Mouse (Mus musculus) neural tube, embryonic 13.5 days (tissue): ENCODE measurements at regions not wholly inside any gene's neighbourhood (a gene's known extent, or its start where the extent isn't known, plus 50 kb on each side); places are given as distances from the start of the nearest gene placed in this dataset.
A peak's percentile ranks its signal among the peaks of the same experiment; 100 is the strongest.

ENCODE experiments used
- ATAC-seq: fragments of 200-750 bp; cut with Nextera tagmentation; 2 replicates; pipeline ENCODE4 v1.8.0; 2017; ENCODE audit warnings: low read depth, mild to moderate bottlenecking, moderate TSS enrichment, moderate library complexity
- H3K27ac ChIP-seq: fragments of 300-500 bp; sonication (generic); replicated peaks from 2 replicates; pipeline ENCODE4 v1.5.1; 2015; ENCODE audit warnings: moderate library complexity, mild to moderate bottlenecking, inconsistent platforms
- H3K27me3 ChIP-seq: fragments of 300-500 bp; sonication (generic); 2 replicates; pipeline ENCODE4 v1.6.1; 2015; ENCODE audit warnings: mild to moderate bottlenecking, inconsistent platforms
- H3K36me3 ChIP-seq: fragments of 300-500 bp; sonication (generic); 2 replicates; pipeline ENCODE4 v1.6.1; 2015; ENCODE audit warnings: mild to moderate bottlenecking, inconsistent platforms
- H3K4me1 ChIP-seq: fragments of 300-500 bp; sonication (generic); replicated peaks from 2 replicates; pipeline ENCODE4 v1.6.1; 2015; ENCODE audit warnings: inconsistent platforms
- H3K4me2 ChIP-seq: fragments of 300-500 bp; sonication (generic); 2 replicates; pipeline ENCODE4 v1.6.1; 2015; ENCODE audit warnings: inconsistent platforms, mild to moderate bottlenecking, moderate library complexity
- H3K4me3 ChIP-seq: fragments of 300-500 bp; sonication (generic); 2 replicates; pipeline ENCODE4 v1.5.1; 2015; ENCODE audit warnings: mild to moderate bottlenecking, inconsistent platforms
- H3K9ac ChIP-seq: fragments of 300-500 bp; sonication (generic); 2 replicates; pipeline ENCODE4 v1.6.1; 2015; ENCODE audit warnings: moderate library complexity, mild to moderate bottlenecking, inconsistent platforms
- H3K9me3 ChIP-seq: fragments of 300-500 bp; sonication (generic); 2 replicates; pipeline ENCODE4 v1.6.1; 2016; ENCODE audit warnings: inconsistent platforms
- WGBS: fragments of 180-500 bp; shearing (Covaris S2); methylation state at CpG from one replicate; pipeline ENCODE4 v1.1.7; 2015; 5-methylcytosine and 5-hydroxymethylcytosine counted together

- Histone ChIP-seq H3K27ac (no peak overlapping the region), H3K4me3 (no peak overlapping the region), H3K9me3 (no peaks in the 10 kb centered on the region), H3K27me3 (no peaks in the 10 kb centered on the region), H3K4me2 (no peak overlapping the region), H3K36me3 (no peaks in the 10 kb centered on the region), H3K9ac (no peak overlapping the region), H3K4me1 (peaks cover 15% of the 10 kb centered on the region)
- no peak for ATAC-seq
- 53% methylated on average over 13 of the region's 13 CpGs for WGBS
These were observed 150.5 kb downstream of the Abhd5 start for GRCm38 (mm10) chr9:122501864-122502341.

- Histone ChIP-seq H3K4me2 (no peak overlapping the region), H3K9ac (no peak overlapping the region), H3K27ac (no peak overlapping the region), H3K36me3 (no peaks in the 10 kb centered on the region), H3K27me3 (no peaks in the 10 kb centered on the region), H3K4me1 (peaks cover 6% of the 10 kb centered on the region; the same call in 1 of the 2 replicates), H3K9me3 (no peaks in the 10 kb centered on the region), H3K4me3 (no peak overlapping the region)
- ATAC-seq: no peak
- 86% methylated on average over 5 of the region's 5 CpGs for WGBS
These were observed 170.2 kb downstream of the Abhd5 start for GRCm38 (mm10) chr9:122521569-122521968.

GRCm38 (mm10) chr9:122525621-122526055, 174.2 kb downstream of the Abhd5 start:
- Histone ChIP-seq H3K27me3 (no peaks in the 10 kb centered on the region), H3K27ac (no peak overlapping the region), H3K9me3 (no peaks in the 10 kb centered on the region), H3K9ac (no peak overlapping the region), H3K4me1 (peaks cover 6% of the 10 kb centered on the region; the same call in 1 of the 2 replicates), H3K4me3 (no peak overlapping the region), H3K36me3 (no peaks in the 10 kb centered on the region), H3K4me2 (no peak overlapping the region)
- ATAC-seq: no peak
- WGBS: 22% methylated on average over 10 of the region's 10 CpGs

GRCm38 (mm10) chr9:122528267-122528666, 176.9 kb downstream of the Abhd5 start:
- Histone ChIP-seq H3K4me2 (no peak overlapping the region), H3K9me3 (no peaks in the 10 kb centered on the region), H3K36me3 (no peaks in the 10 kb centered on the region), H3K27ac (no peak overlapping the region), H3K4me3 (no peak overlapping the region), H3K27me3 (no peaks in the 10 kb centered on the region), H3K9ac (no peak overlapping the region), H3K4me1 (peaks cover 6% of the 10 kb centered on the region; the same call in 1 of the 2 replicates)
- ATAC-seq: no peak
- WGBS: 81% methylated on average over 6 of the region's 6 CpGs

GRCm38 (mm10) chr9:122529721-122530120, 178.3 kb downstream of the Abhd5 start:
- no peak for ATAC-seq
- no peak overlapping the region for H3K9ac ChIP-seq
- H3K4me1 ChIP-seq: peaks cover 14% of the 10 kb centered on the region
- H3K36me3 ChIP-seq: no peaks in the 10 kb centered on the region
- no peak overlapping the region for H3K4me3 ChIP-seq
- no peak overlapping the region for H3K4me2 ChIP-seq
- no peak overlapping the region for H3K27ac ChIP-seq
- no peaks in the 10 kb centered on the region for H3K9me3 ChIP-seq
- no peaks in the 10 kb centered on the region for H3K27me3 ChIP-seq

GRCm38 (mm10) chr9:122531806-122532205, 180.4 kb downstream of the Abhd5 start:
- Histone ChIP-seq H3K27ac (no peak overlapping the region), H3K4me2 (no peak overlapping the region), H3K4me1 (peaks cover 16% of the 10 kb centered on the region), H3K36me3 (no peaks in the 10 kb centered on the region), H3K9me3 (no peaks in the 10 kb centered on the region), H3K27me3 (no peaks in the 10 kb centered on the region), H3K9ac (no peak overlapping the region), H3K4me3 (no peak overlapping the region)
- 87% methylated on average over 2 of the region's 2 CpGs for WGBS
- ATAC-seq: no peak

GRCm38 (mm10) chr9:122534121-122534814, 182.9 kb downstream of the Abhd5 start:
- Histone ChIP-seq H3K9ac (no peak overlapping the region), H3K4me1 (peaks cover 16% of the 10 kb centered on the region), H3K27me3 (no peaks in the 10 kb centered on the region), H3K4me2 (0 out of 2 replicates have a peak overlapping the region, but pooled peaks have one; percentile 20), H3K36me3 (no peaks in the 10 kb centered on the region), H3K4me3 (no peak overlapping the region), H3K27ac (peak overlapping the region; percentile 65), H3K9me3 (no peaks in the 10 kb centered on the region)
- 37% methylated on average over 15 of the region's 15 CpGs for WGBS
- ATAC-seq: peak; percentile 50; the same call in 1 of the 2 replicates

- no peak overlapping the region for H3K9ac ChIP-seq
- no peak for ATAC-seq
- H3K27me3 ChIP-seq: no peaks in the 10 kb centered on the region
- H3K36me3 ChIP-seq: no peaks in the 10 kb centered on the region
- no peaks in the 10 kb centered on the region for H3K9me3 ChIP-seq
- H3K4me1 ChIP-seq: peaks cover 16% of the 10 kb centered on the region
- H3K4me2 ChIP-seq: no peak overlapping the region
- WGBS: 62% methylated on average over 2 of the region's 2 CpGs
- peak overlapping the region; percentile 49 for H3K27ac ChIP-seq
- H3K4me3 ChIP-seq: no peak overlapping the region
These were observed 183.6 kb downstream of the Abhd5 start for GRCm38 (mm10) chr9:122534965-122535364.

GRCm38 (mm10) chr9:122540091-122540490, 188.7 kb downstream of the Abhd5 start:
- H3K36me3 ChIP-seq: no peaks in the 10 kb centered on the region
- no peak overlapping the region for H3K4me3 ChIP-seq
- no peaks in the 10 kb centered on the region for H3K9me3 ChIP-seq
- 52% methylated on average over 3 of the region's 3 CpGs for WGBS
- no peak overlapping the region for H3K9ac ChIP-seq
- H3K27me3 ChIP-seq: no peaks in the 10 kb centered on the region
- no peak overlapping the region for H3K4me2 ChIP-seq
- no peak for ATAC-seq
- peaks cover 3% of the 10 kb centered on the region; the same call in 1 of the 2 replicates for H3K4me1 ChIP-seq
- no peak overlapping the region for H3K27ac ChIP-seq

- H3K9me3 ChIP-seq: no peaks in the 10 kb centered on the region
- no peak overlapping the region for H3K9ac ChIP-seq
- no peaks in the 10 kb centered on the region for H3K36me3 ChIP-seq
- no peaks in the 10 kb centered on the region for H3K27me3 ChIP-seq
- H3K27ac ChIP-seq: no peak overlapping the region
- no peak overlapping the region for H3K4me2 ChIP-seq
- ATAC-seq: no peak
- H3K4me1 ChIP-seq: no peaks in the 10 kb centered on the region
- no peak overlapping the region for H3K4me3 ChIP-seq
- 87% methylated on average over 9 of the region's 9 CpGs for WGBS
These were observed 191.1 kb upstream of the Topaz1 start for GRCm38 (mm10) chr9:122556051-122556450.

- 85% methylated on average over 3 of the region's 3 CpGs for WGBS
- no peak overlapping the region for H3K9ac ChIP-seq
- no peak overlapping the region for H3K27ac ChIP-seq
- peaks cover 27% of the 10 kb centered on the region for H3K4me1 ChIP-seq
- H3K27me3 ChIP-seq: peaks cover 49% of the 10 kb centered on the region
- no peak for ATAC-seq
- no peaks in the 10 kb centered on the region for H3K9me3 ChIP-seq
- H3K36me3 ChIP-seq: no peaks in the 10 kb centered on the region
- no peak overlapping the region for H3K4me3 ChIP-seq
- no peak overlapping the region for H3K4me2 ChIP-seq
These were observed 181.1 kb upstream of the Topaz1 start for GRCm38 (mm10) chr9:122566060-122566459.

GRCm38 (mm10) chr9:122568691-122569441, 178.3 kb upstream of the Topaz1 start:
- Histone ChIP-seq H3K4me3 (peak overlapping the region; percentile 45), H3K4me2 (peak overlapping the region; percentile 65), H3K27ac (peak overlapping the region; percentile 74), H3K9ac (peak overlapping the region; percentile 69), H3K27me3 (peaks cover 71% of the 10 kb centered on the region), H3K36me3 (no peaks in the 10 kb centered on the region), H3K9me3 (no peaks in the 10 kb centered on the region), H3K4me1 (peaks cover 48% of the 10 kb centered on the region)
- under 1% methylated on average over 68 of the region's 68 CpGs for WGBS
- ATAC-seq: peak; percentile 49
